Mouse (Mus musculus): ENCODE results near the gene Per3.

Per3 gene

DNA sequence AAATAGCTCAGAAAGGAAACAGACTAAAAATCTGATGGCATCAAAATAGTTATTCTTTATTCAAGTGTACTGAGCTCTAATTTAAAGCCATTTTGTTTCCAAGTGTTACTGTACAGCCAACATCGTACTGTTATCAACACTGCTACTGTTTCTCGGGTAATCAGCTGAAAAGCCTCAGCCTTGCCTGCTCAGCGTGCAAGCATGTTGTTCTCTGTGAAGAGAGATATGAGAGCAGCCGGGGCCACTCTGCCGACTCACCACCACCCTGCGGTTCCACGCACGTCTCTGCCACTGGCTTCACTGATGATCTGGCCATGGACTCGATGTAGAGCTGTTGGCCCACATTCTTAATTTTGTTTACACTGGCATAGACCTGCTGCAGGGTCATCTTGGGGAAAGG is 20.3 kb downstream of the Per3 start:
- DNase-seq (ENCODE audit: low read depth): no peak

DNA sequence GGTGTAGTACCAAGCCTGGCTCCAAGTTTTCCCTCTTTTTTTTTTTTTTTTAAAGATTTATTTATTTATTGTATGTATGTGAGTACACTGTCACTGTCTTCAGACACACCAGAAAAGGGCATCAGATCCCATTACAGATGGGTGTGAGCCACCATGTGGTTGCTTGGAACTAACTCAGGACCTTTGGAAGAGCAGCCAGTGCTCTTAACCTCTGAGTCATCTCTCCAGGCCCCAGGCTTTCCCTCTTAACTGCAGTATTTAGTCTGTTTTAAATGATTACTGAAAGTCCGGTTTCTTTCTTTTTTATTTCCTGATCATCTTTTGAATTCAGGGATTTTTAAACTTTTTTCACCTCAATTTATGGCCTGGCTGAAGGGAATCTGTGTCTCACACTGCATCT is 27.1 kb downstream of the Per3 start:
- DNase-seq (ENCODE audit: low read depth): peak; percentile 67

- no peak for DNase-seq (ENCODE audit: low read depth)
Observed at GRCm38 (mm10) chr4:151015946-151016345, 28.5 kb downstream of the Per3 start.

DNA sequence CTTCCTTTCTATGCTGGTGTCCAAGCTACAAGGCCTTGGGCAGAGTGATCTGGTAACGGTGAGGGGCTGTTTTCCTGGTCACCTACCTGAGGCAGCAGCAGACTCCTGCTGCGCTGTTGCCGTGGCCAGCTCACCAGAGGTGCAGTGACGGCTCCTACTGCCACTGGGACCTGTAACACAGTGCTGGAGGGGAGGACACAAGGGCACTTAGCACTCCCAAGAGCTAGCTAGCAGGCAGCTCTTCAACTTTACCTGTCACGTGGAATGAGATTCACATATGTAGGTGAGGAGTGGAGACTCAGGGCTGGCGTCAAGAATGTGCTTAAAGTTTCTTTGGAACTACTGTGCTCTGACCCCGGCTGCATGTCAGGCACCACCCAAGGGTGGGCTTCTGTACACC is 34.1 kb downstream of the Per3 start:
- no peak for DNase-seq (ENCODE audit: low read depth)

- DNase-seq (ENCODE audit: low read depth): peak; percentile 55
Observed at GRCm38 (mm10) chr4:151006945-151007344, 37.5 kb downstream of the Per3 start.

- no peak for DNase-seq (ENCODE audit: low read depth)
Observed at GRCm38 (mm10) chr4:151005656-151006318, 38.7 kb downstream of the Per3 start.

GRCm38 (mm10) chr4:151001397-151001796 is 43.1 kb downstream of the Per3 start:
- DNase-seq (ENCODE audit: low read depth): peak; percentile 47

DNA sequence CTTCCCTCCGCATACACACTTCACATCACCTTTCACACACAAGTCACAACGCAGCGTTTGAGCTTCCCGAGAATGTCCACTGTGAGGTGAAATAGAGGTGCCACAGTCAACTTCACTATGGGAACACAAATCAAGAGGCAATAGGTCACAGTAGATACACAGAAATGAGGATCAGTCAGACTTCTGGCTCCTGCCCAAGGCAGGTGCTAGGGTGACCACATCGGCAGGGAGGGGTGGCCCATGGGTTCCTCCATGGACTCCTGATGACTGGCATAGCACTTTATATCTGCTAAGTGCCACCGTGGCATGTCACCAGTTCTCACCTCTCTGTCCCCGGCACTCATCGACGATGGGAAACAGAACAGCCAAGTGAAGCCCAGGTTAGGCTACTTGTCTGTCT is 45.8 kb downstream of the Per3 start:
- no peak for DNase-seq (ENCODE audit: low read depth)

GRCm38 (mm10) chr4:150996797-150997196 is 47.7 kb downstream of the Per3 start, which contains the start of gene Uts2:
Gene Uts2 (plus strand): TSS chr4:150997097.
- no peak for DNase-seq (ENCODE audit: low read depth)

- DNase-seq (ENCODE audit: low read depth): peak; percentile 62
Observed at GRCm38 (mm10) chr4:150990148-150990547, 54.3 kb downstream of the Per3 start.

- DNase-seq (ENCODE audit: low read depth): no peak
Observed at GRCm38 (mm10) chr4:150980153-150980552, 64.3 kb downstream of the Per3 start.

GRCm38 (mm10) chr4:150979455-150979854 is 65.0 kb downstream of the Per3 start:
- DNase-seq (ENCODE audit: low read depth): no peak

DNA sequence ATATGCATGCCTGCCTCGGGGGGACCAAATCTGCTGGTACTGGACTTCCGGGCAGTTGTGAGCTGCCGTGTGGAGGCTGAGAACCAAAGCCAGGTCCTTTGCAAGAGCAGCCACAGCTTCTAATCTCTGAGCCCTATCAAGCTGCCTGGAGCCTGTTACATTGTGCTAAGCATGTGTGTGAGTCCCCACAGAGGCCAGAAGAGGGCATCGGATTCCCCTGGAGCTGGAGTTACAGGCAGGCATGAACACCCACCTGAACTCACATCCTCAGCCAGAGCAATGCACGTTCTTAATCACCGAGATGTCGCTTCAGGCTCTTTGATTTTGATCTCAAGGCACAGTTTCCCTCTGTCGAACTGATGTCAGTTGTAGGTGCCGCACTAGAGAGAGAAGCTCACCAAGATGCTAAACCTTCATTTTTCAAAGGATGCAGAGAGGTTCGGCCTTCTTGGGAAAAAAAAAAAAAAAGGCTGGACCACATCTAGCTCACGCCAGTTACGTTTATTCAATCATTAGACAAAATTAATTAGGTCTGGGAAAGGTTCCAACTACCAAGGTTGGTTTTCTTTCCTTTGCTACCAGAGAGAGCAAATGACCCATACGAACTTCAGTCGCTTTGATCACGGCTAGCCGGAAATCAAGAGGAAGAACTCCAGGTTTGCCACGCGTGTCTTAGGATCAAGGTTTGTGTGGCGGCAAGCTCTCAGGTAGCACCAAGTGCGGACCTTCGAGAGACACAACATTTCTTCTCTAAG is 66.1 kb downstream of the Per3 start:
- no peak for DNase-seq (ENCODE audit: low read depth)

GRCm38 (mm10) chr4:150975145-150975544 is 69.3 kb downstream of the Per3 start:
- DNase-seq (ENCODE audit: low read depth): no peak

- DNase-seq (ENCODE audit: low read depth): peak; percentile 74
Observed at GRCm38 (mm10) chr4:150973264-150973663, 71.2 kb downstream of the Per3 start.

DNA sequence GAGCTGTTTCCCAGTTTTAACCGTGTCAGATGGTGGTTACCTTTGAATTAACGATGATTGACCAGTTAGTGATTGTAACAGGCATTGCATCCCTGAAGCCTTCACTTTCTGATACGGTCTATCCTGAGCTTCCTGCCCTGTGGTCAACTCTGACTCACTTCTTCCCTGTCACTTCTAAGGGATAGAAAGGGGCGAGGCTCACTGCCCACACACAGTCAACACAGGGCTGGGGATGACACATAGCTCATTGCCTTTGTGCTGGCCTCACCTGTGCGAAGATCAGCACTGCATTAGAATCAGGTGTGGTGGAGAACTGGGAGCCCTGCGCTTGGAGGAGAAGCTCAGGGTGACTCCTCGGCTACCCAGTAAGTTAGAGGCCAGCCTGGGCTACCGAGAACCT is 75.5 kb downstream of the Per3 start:
- no peak for DNase-seq (ENCODE audit: low read depth)

- DNase-seq (ENCODE audit: low read depth): peak; percentile 85
Observed at GRCm38 (mm10) chr4:150966556-150966955, 77.9 kb downstream of the Per3 start.

DNA sequence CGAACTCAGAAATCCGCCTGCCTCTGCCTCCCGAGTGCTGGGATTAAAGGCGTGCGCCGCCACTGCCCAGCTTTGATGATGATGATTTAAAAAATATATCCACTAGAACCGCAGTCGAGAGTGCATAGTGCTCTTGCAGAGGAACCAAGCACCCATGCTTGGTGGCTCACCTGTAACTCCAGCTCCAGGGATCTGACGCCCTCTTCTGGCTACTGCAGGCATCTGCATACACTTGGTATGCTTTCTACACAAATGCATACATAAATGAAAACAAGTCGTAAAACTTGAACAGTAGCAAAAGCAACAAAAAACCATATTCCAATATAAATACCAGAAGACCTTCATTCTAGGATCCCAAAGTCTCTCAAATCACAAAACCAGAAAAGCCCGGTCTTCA is 78.9 kb downstream of the Per3 start:
- no peak for DNase-seq (ENCODE audit: low read depth)

DNA sequence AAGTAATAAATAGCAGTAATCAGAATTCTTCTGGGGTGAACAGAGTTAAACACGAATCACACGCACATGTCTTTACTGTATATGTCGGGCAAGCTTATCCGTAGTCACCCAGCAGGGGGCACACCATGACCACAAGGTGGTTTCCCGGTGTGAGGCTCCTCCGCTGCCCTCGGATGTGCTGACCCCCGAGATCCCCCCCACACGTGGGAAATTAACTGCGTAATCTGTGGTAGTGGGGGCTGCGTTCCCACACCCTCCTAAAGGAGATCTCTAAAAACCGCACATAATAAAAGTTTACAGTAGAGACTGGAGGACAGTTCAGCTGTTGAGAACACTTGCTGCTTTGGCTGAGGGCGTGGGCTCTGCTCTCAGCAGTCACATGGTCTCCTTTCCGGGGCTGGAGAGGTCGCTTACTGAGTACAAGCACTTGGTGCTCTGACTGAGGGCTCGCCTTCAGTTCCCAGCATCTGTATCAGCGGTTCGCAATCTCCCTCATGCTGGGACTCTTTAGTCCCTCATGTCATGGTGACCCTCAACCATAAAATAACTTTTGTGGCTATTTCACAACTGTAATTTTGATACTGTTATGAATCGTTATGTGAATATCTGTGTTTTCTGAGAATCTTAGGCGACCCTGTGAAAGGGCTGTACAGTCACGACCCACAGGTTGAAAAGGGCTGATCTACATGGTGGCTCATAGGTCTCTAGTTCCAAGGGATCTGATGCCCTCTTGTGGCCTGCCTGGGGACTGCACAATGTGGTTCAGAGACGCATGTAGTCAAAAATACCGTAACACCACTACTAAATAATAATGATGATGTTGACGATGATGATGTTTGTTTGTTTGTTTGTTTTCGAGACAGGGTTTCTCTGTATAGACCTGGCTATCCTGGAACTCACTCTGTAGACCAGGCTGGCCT is 79.6 kb downstream of the Per3 start:
- peak; percentile 93 for DNase-seq (ENCODE audit: low read depth)

DNA sequence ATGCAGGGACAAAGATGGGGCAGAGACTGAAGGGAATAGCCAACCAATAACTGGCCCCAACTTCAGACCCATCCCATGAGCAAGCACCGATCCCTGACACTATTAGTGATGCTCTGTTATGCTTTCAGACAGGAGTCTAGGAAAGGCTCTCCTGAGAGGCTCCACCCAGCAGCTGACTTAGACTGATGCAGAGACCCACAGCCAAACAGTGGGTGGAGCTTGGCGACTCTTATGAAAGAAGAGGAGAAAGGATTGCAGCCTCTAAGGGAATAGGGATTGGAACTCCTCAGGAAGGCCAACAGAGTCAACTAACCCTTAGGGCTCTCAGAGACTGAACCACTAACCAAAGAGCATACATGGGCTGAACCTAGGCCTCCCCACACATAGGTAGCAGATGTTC is 80.8 kb downstream of the Per3 start:
- peak; percentile 62 for DNase-seq (ENCODE audit: low read depth)

- peak; percentile 74 for DNase-seq (ENCODE audit: low read depth)
Observed at GRCm38 (mm10) chr4:150962231-150962630, 82.2 kb downstream of the Per3 start.

- DNase-seq (ENCODE audit: low read depth): no peak
Observed at GRCm38 (mm10) chr4:150958536-150958935, 85.9 kb downstream of the Per3 start.

DNA sequence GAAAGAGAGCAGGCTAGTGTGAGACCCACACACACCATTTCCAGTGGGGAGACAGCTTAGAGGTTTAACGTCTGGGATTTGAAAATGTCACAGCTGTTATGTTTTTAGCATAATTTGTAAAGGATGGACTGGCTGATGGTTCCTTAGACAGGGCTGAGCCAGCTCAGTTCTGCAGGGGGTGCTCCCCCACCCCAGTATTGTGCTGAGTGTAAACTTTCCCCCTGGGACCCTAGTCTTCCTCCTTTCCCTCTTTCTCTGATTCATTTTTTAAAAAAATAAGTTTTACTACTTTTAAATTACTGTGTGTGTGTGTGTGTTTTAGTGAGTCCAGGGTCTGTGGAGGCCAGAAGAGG is 87.4 kb downstream of the Per3 start:
- DNase-seq (ENCODE audit: low read depth): no peak
